Mouse (Mus musculus): ENCODE data around the gene Il33. TPM values are rescaled to one million over a fixed set of nuclear protein-coding genes. Genes with fewer than 3 reads are reported as not detected.

The Il33 gene
- polyA plus RNA-seq, 2 experiments, result 0.45 to 1.1 TPM

- peak; percentile 41; the same call in 1 of the 2 replicates for ATAC-seq (ENCODE audit: insufficient read depth)
- Histone ChIP-seq H3K9me3 (ENCODE audit: control insufficient read depth, low read length) (no peaks in the 10 kb centered on the region), H3K36me3 (replicated peaks; ENCODE audit: control insufficient read depth, insufficient read depth, low read depth) (no peaks in the 10 kb centered on the region), H3K27me3 (ENCODE audit: control insufficient read depth, insufficient read depth, low read length) (no peaks in the 10 kb centered on the region), H3K4me2 (ENCODE audit: low read depth) (peak overlapping the region; percentile 51), H3K4me3 (ENCODE audit: insufficient read depth in 1 of 2, low read depth in 2 of 2, low read length in 2 of 2) (peak overlapping the region in 1 of 2 experiments; percentile 50; a peak in 2 of 4 replicates), H3K9ac (replicated peaks) (no peak overlapping the region), H3K27ac (no peak overlapping the region), H3K4me1 (replicated peaks; ENCODE audit: control insufficient read depth in 2 of 2, insufficient read depth in 2 of 2, low read length in 1 of 2) (peaks cover 0 to 11% of the 10 kb centered on the region in 2 experiments; a peak in 2 of 4 replicates)
- WGBS (ENCODE audit: insufficient replicate concordance), result 21% methylated on average over 25 of the region's 25 CpGs
- no peak for TF ChIP-seq EP300 (IDR thresholded peaks at IDR 0.05; ENCODE audit: low read depth)
- peak; percentile 75 for TF ChIP-seq CTCF (IDR thresholded peaks at IDR 0.05; ENCODE audit: low read depth)
- DNase-seq (ENCODE audit: low read depth in 3 of 3, low spot score in 3 of 3), result peak; percentile 10 to 33 (median 28)
Measured at GRCm38 (mm10) chr19:29947891-29948801, 23.2 kb downstream of the Il33 start.

DNA sequence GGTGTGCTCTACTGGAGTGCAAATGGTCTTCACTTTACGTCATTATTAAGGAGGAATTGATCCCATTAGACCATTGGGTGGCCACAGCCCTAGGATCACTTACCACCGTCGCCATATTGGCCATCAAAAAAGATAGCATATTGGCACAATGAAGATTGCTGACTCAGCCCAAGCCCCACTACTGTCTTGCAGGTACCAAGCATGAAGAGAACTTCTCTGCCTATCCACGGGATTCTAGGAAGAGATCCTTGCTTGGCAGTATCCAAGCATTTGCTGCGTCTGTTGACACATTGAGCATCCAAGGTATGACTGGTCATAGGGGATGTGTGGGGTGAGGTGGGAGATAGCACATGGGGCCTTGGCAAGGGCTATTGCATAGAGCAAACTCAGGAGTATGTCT is 27.6 kb downstream of the Il33 start:
- Histone ChIP-seq H3K36me3 (replicated peaks; ENCODE audit: control insufficient read depth, insufficient read depth, low read depth) (no peaks in the 10 kb centered on the region), H3K27ac (no peak overlapping the region), H3K9me3 (ENCODE audit: control insufficient read depth, low read length) (no peaks in the 10 kb centered on the region), H3K4me2 (ENCODE audit: low read depth) (no peak overlapping the region), H3K27me3 (ENCODE audit: control insufficient read depth, insufficient read depth, low read length) (no peaks in the 10 kb centered on the region), H3K4me3 (ENCODE audit: insufficient read depth in 1 of 2, low read depth in 2 of 2, low read length in 2 of 2) (no peak overlapping the region), H3K4me1 (replicated peaks; ENCODE audit: control insufficient read depth in 2 of 2, insufficient read depth in 2 of 2, low read length in 1 of 2) (peaks cover 0 to 9% of the 10 kb centered on the region in 2 experiments; a peak in 2 of 4 replicates), H3K9ac (replicated peaks) (no peak overlapping the region)
- TF ChIP-seq CTCF (IDR thresholded peaks at IDR 0.05; ENCODE audit: low read depth) (no peak), EP300 (IDR thresholded peaks at IDR 0.05; ENCODE audit: low read depth) (no peak)
- WGBS (ENCODE audit: insufficient replicate concordance), result 64% methylated on average over 5 of the region's 5 CpGs
- ATAC-seq (ENCODE audit: insufficient read depth) (no peak), DNase-seq (ENCODE audit: low read depth in 3 of 3, low spot score in 3 of 3) (no peak)

- Histone ChIP-seq H3K9ac (replicated peaks) (no peak overlapping the region), H3K4me1 (replicated peaks; ENCODE audit: control insufficient read depth in 2 of 2, insufficient read depth in 2 of 2, low read length in 1 of 2) (no peaks in the 10 kb centered on the region), H3K9me3 (ENCODE audit: control insufficient read depth, low read length) (no peaks in the 10 kb centered on the region), H3K36me3 (replicated peaks; ENCODE audit: control insufficient read depth, insufficient read depth, low read depth) (no peaks in the 10 kb centered on the region), H3K27me3 (ENCODE audit: control insufficient read depth, insufficient read depth, low read length) (no peaks in the 10 kb centered on the region), H3K4me2 (ENCODE audit: low read depth) (no peak overlapping the region), H3K27ac (no peak overlapping the region), H3K4me3 (ENCODE audit: insufficient read depth in 1 of 2, low read depth in 2 of 2, low read length in 2 of 2) (no peak overlapping the region)
- ATAC-seq (ENCODE audit: insufficient read depth) (no peak), DNase-seq (ENCODE audit: low read depth in 3 of 3, low spot score in 3 of 3) (no peak)
- 54% methylated on average over 3 of the region's 3 CpGs for WGBS (ENCODE audit: insufficient replicate concordance)
- TF ChIP-seq CTCF (IDR thresholded peaks at IDR 0.05; ENCODE audit: low read depth) (no peak), EP300 (IDR thresholded peaks at IDR 0.05; ENCODE audit: low read depth) (no peak)
Measured at GRCm38 (mm10) chr19:29953833-29954232, 28.9 kb downstream of the Il33 start.

GRCm38 (mm10) chr19:29955454-29955853 is 30.5 kb downstream of the Il33 start:
- Histone ChIP-seq H3K9me3 (ENCODE audit: control insufficient read depth, low read length) (no peaks in the 10 kb centered on the region), H3K4me1 (replicated peaks; ENCODE audit: control insufficient read depth in 2 of 2, insufficient read depth in 2 of 2, low read length in 1 of 2) (no peaks in the 10 kb centered on the region), H3K9ac (replicated peaks) (no peak overlapping the region), H3K4me3 (ENCODE audit: insufficient read depth in 1 of 2, low read depth in 2 of 2, low read length in 2 of 2) (no peak overlapping the region), H3K36me3 (replicated peaks; ENCODE audit: control insufficient read depth, insufficient read depth, low read depth) (no peaks in the 10 kb centered on the region), H3K27ac (no peak overlapping the region), H3K4me2 (ENCODE audit: low read depth) (no peak overlapping the region), H3K27me3 (ENCODE audit: control insufficient read depth, insufficient read depth, low read length) (no peaks in the 10 kb centered on the region)
- DNase-seq (ENCODE audit: low read depth in 3 of 3, low spot score in 3 of 3), result no peak
- ATAC-seq (ENCODE audit: insufficient read depth), result no peak
- TF ChIP-seq CTCF (IDR thresholded peaks at IDR 0.05; ENCODE audit: low read depth), result no peak
- TF ChIP-seq EP300 (IDR thresholded peaks at IDR 0.05; ENCODE audit: low read depth), result no peak
- 35% methylated on average over 2 of the region's 2 CpGs for WGBS (ENCODE audit: insufficient replicate concordance)

DNA sequence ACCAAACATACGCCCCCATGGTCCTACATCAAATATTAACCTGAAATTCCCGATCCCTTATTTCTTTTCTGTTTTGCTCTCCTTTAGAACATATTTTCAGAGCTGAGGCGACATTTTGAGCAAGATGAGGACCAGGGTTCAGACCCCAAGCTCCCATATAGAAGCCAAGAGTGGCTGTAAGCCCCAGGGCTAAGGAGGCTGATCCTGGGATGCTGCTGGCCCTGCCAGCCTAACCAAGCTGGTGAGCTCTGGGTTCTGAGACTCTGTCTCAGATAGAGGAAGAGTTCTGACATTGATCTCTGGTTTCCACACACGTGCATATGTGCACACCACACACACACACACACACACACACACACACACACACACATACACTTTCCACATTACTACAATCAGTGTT is 36.0 kb downstream of the Il33 start:
- no peaks in the 10 kb centered on the region for H3K36me3 ChIP-seq (replicated peaks; ENCODE audit: control insufficient read depth, insufficient read depth, low read depth)
- no peak overlapping the region for H3K9ac ChIP-seq (replicated peaks)
- no peak overlapping the region for H3K27ac ChIP-seq
- H3K27me3 ChIP-seq (ENCODE audit: control insufficient read depth, insufficient read depth, low read length), result no peaks in the 10 kb centered on the region
- DNase-seq (ENCODE audit: low read depth in 3 of 3, low spot score in 3 of 3) (no peak), ATAC-seq (ENCODE audit: insufficient read depth) (no peak)
- H3K4me1 ChIP-seq (replicated peaks; ENCODE audit: control insufficient read depth in 2 of 2, insufficient read depth in 2 of 2, low read length in 1 of 2), result no peaks in the 10 kb centered on the region
- H3K4me2 ChIP-seq (ENCODE audit: low read depth), result no peak overlapping the region
- H3K4me3 ChIP-seq (ENCODE audit: insufficient read depth in 1 of 2, low read depth in 2 of 2, low read length in 2 of 2), result no peak overlapping the region
- 54% methylated on average over 4 of the region's 4 CpGs for WGBS (ENCODE audit: insufficient replicate concordance)
- no peaks in the 10 kb centered on the region for H3K9me3 ChIP-seq (ENCODE audit: control insufficient read depth, low read length)
- TF ChIP-seq EP300 (IDR thresholded peaks at IDR 0.05; ENCODE audit: low read depth) (no peak), CTCF (IDR thresholded peaks at IDR 0.05; ENCODE audit: low read depth) (no peak)
